Mouse (Mus musculus): ENCODE results near the gene Npcd. TPM values are rescaled to one million over a fixed set of nuclear protein-coding genes. Genes with fewer than 3 reads are reported as not detected.

The Npcd gene
- polyA plus RNA-seq, 1 experiment from 2014 or later: 0.91 TPM

- Histone ChIP-seq H3K4me1 (peaks cover 37% of the 10 kb centered on the region), H3K36me3 (peaks cover 32% of the 10 kb centered on the region), H3K4me3 (replicated peaks) (no peak overlapping the region), H3K9ac (no peak overlapping the region), H3K27ac (replicated peaks) (no peak overlapping the region), H3K27me3 (no peaks in the 10 kb centered on the region), H3K9me3 (replicated peaks) (no peaks in the 10 kb centered on the region), H3K4me2 (replicated peaks) (no peak overlapping the region)
- ATAC-seq (ENCODE audit: insufficient number of reproducible peaks, low FRiP score, low TSS enrichment, low read depth): no peak
- WGBS: 68% methylated on average over 11 of the region's 11 CpGs
Measured at GRCm38 (mm10) chr15:79764539-79765267, 69.3 kb downstream of the Npcd start.

GRCm38 (mm10) chr15:79763601-79764246, 70.3 kb downstream of the Npcd start:
- WGBS: 86% methylated on average over 7 of the region's 7 CpGs
- ATAC-seq (ENCODE audit: insufficient number of reproducible peaks, low FRiP score, low TSS enrichment, low read depth): no peak
- H3K27ac ChIP-seq (replicated peaks): no peak overlapping the region
- H3K9ac ChIP-seq: no peak overlapping the region
- H3K4me2 ChIP-seq (replicated peaks): no peak overlapping the region
- H3K4me1 ChIP-seq: peaks cover 37% of the 10 kb centered on the region
- peaks cover 32% of the 10 kb centered on the region for H3K36me3 ChIP-seq
- no peaks in the 10 kb centered on the region for H3K27me3 ChIP-seq
- no peaks in the 10 kb centered on the region for H3K9me3 ChIP-seq (replicated peaks)
- no peak overlapping the region for H3K4me3 ChIP-seq (replicated peaks)

- H3K9ac ChIP-seq: no peak overlapping the region
- H3K36me3 ChIP-seq: peaks cover 32% of the 10 kb centered on the region
- H3K27me3 ChIP-seq: no peaks in the 10 kb centered on the region
- no peak overlapping the region for H3K4me3 ChIP-seq (replicated peaks)
- WGBS: 89% methylated on average over 9 of the region's 9 CpGs
- ATAC-seq (ENCODE audit: insufficient number of reproducible peaks, low FRiP score, low TSS enrichment, low read depth): no peak
- H3K4me1 ChIP-seq: peaks cover 31% of the 10 kb centered on the region
- H3K9me3 ChIP-seq (replicated peaks): no peaks in the 10 kb centered on the region
- H3K4me2 ChIP-seq (replicated peaks): no peak overlapping the region
- no peak overlapping the region for H3K27ac ChIP-seq (replicated peaks)
Measured at GRCm38 (mm10) chr15:79763001-79763400, 71.0 kb downstream of the Npcd start.

- Histone ChIP-seq H3K27ac (replicated peaks) (no peak overlapping the region), H3K4me1 (peaks cover 33% of the 10 kb centered on the region), H3K4me2 (replicated peaks) (no peak overlapping the region), H3K4me3 (replicated peaks) (no peak overlapping the region), H3K27me3 (no peaks in the 10 kb centered on the region), H3K9ac (no peak overlapping the region), H3K36me3 (peaks cover 32% of the 10 kb centered on the region), H3K9me3 (replicated peaks) (no peaks in the 10 kb centered on the region)
- no peak for ATAC-seq (ENCODE audit: insufficient number of reproducible peaks, low FRiP score, low TSS enrichment, low read depth)
- 78% methylated on average over 6 of the region's 6 CpGs for WGBS
Measured at GRCm38 (mm10) chr15:79760956-79761355, 73.1 kb downstream of the Npcd start.

- no peak overlapping the region for H3K4me3 ChIP-seq (replicated peaks)
- no peak overlapping the region for H3K9ac ChIP-seq
- no peak for ATAC-seq (ENCODE audit: insufficient number of reproducible peaks, low FRiP score, low TSS enrichment, low read depth)
- H3K4me1 ChIP-seq: peaks cover 25% of the 10 kb centered on the region; the same call in 1 of the 2 replicates
- WGBS: 99% methylated on average over 3 of the region's 3 CpGs
- no peak overlapping the region for H3K4me2 ChIP-seq (replicated peaks)
- H3K9me3 ChIP-seq (replicated peaks): no peaks in the 10 kb centered on the region
- H3K36me3 ChIP-seq: peaks cover 7% of the 10 kb centered on the region; the same call in 1 of the 2 replicates
- no peaks in the 10 kb centered on the region for H3K27me3 ChIP-seq
- H3K27ac ChIP-seq (replicated peaks): no peak overlapping the region
Measured at GRCm38 (mm10) chr15:79757118-79757517, 76.9 kb downstream of the Npcd start.

- 51% methylated on average over 8 of the region's 8 CpGs for WGBS
- H3K4me3 ChIP-seq (replicated peaks): no peak overlapping the region
- 0 out of 2 replicates have a peak, but pooled peaks have one; percentile 32 for ATAC-seq (ENCODE audit: insufficient number of reproducible peaks, low FRiP score, low TSS enrichment, low read depth)
- H3K27me3 ChIP-seq: no peaks in the 10 kb centered on the region
- H3K4me1 ChIP-seq: peaks cover 25% of the 10 kb centered on the region; the same call in 1 of the 2 replicates
- H3K36me3 ChIP-seq: no peaks in the 10 kb centered on the region
- H3K9me3 ChIP-seq (replicated peaks): no peaks in the 10 kb centered on the region
- no peak overlapping the region for H3K9ac ChIP-seq
- H3K4me2 ChIP-seq (replicated peaks): no peak overlapping the region
- peak overlapping the region; percentile 28; the same call in 1 of the 2 replicates for H3K27ac ChIP-seq (replicated peaks)
Measured at GRCm38 (mm10) chr15:79755977-79756625, 77.9 kb downstream of the Npcd start.

- no peak overlapping the region for H3K4me2 ChIP-seq (replicated peaks)
- H3K4me3 ChIP-seq (replicated peaks): no peak overlapping the region
- H3K27ac ChIP-seq (replicated peaks): no peak overlapping the region
- H3K9ac ChIP-seq: no peak overlapping the region
- H3K36me3 ChIP-seq: no peaks in the 10 kb centered on the region
- no peak for ATAC-seq (ENCODE audit: insufficient number of reproducible peaks, low FRiP score, low TSS enrichment, low read depth)
- H3K4me1 ChIP-seq: peaks cover 25% of the 10 kb centered on the region; the same call in 1 of the 2 replicates
- WGBS: 77% methylated on average over 4 of the region's 4 CpGs
- H3K27me3 ChIP-seq: no peaks in the 10 kb centered on the region
- H3K9me3 ChIP-seq (replicated peaks): no peaks in the 10 kb centered on the region
Measured at GRCm38 (mm10) chr15:79755176-79755575, 78.9 kb downstream of the Npcd start.

GRCm38 (mm10) chr15:79753873-79754272, 80.2 kb downstream of the Npcd start:
- Histone ChIP-seq H3K4me1 (peaks cover 25% of the 10 kb centered on the region; the same call in 1 of the 2 replicates), H3K4me3 (replicated peaks) (no peak overlapping the region), H3K9me3 (replicated peaks) (no peaks in the 10 kb centered on the region), H3K27me3 (no peaks in the 10 kb centered on the region), H3K36me3 (no peaks in the 10 kb centered on the region), H3K9ac (no peak overlapping the region), H3K4me2 (replicated peaks) (no peak overlapping the region), H3K27ac (replicated peaks) (no peak overlapping the region)
- no peak for ATAC-seq (ENCODE audit: insufficient number of reproducible peaks, low FRiP score, low TSS enrichment, low read depth)
- WGBS: 48% methylated on average over 4 of the region's 4 CpGs

- no peak overlapping the region for H3K4me3 ChIP-seq (replicated peaks)
- peaks cover 25% of the 10 kb centered on the region; the same call in 1 of the 2 replicates for H3K4me1 ChIP-seq
- 91% methylated on average over 3 of the region's 3 CpGs for WGBS
- no peaks in the 10 kb centered on the region for H3K9me3 ChIP-seq (replicated peaks)
- H3K4me2 ChIP-seq (replicated peaks): no peak overlapping the region
- no peak overlapping the region for H3K9ac ChIP-seq
- no peak overlapping the region for H3K27ac ChIP-seq (replicated peaks)
- no peaks in the 10 kb centered on the region for H3K27me3 ChIP-seq
- no peak for ATAC-seq (ENCODE audit: insufficient number of reproducible peaks, low FRiP score, low TSS enrichment, low read depth)
- H3K36me3 ChIP-seq: no peaks in the 10 kb centered on the region
Measured at GRCm38 (mm10) chr15:79753420-79753752, 80.7 kb downstream of the Npcd start.

GRCm38 (mm10) chr15:79752742-79753419, 81.2 kb downstream of the Npcd start:
- no peak overlapping the region for H3K9ac ChIP-seq

GRCm38 (mm10) chr15:79751772-79752171, 82.3 kb downstream of the Npcd start:
- Histone ChIP-seq H3K9me3 (replicated peaks) (no peaks in the 10 kb centered on the region), H3K27ac (replicated peaks) (no peak overlapping the region), H3K9ac (no peak overlapping the region), H3K4me3 (replicated peaks) (no peak overlapping the region), H3K36me3 (no peaks in the 10 kb centered on the region), H3K4me1 (peaks cover 22% of the 10 kb centered on the region; the same call in 1 of the 2 replicates), H3K4me2 (replicated peaks) (no peak overlapping the region), H3K27me3 (no peaks in the 10 kb centered on the region)
- no peak for ATAC-seq (ENCODE audit: insufficient number of reproducible peaks, low FRiP score, low TSS enrichment, low read depth)
- 79% methylated on average over 17 of the region's 17 CpGs for WGBS

More at GRCm38 (mm10) chr15:79752742-79753419, 81.2 kb downstream of the Npcd start:
- no peak overlapping the region for H3K27ac ChIP-seq (replicated peaks)
- H3K9me3 ChIP-seq (replicated peaks): no peaks in the 10 kb centered on the region
- no peak for ATAC-seq (ENCODE audit: insufficient number of reproducible peaks, low FRiP score, low TSS enrichment, low read depth)
- no peaks in the 10 kb centered on the region for H3K27me3 ChIP-seq
- no peak overlapping the region for H3K4me2 ChIP-seq (replicated peaks)
- H3K4me1 ChIP-seq: peaks cover 25% of the 10 kb centered on the region; the same call in 1 of the 2 replicates
- no peaks in the 10 kb centered on the region for H3K36me3 ChIP-seq
- WGBS: 23% methylated on average over 11 of the region's 11 CpGs
- H3K4me3 ChIP-seq (replicated peaks): no peak overlapping the region

All from embryonic facial prominence, embryonic 15.5 days (tissue).